Mouse (Mus musculus) intestine, postnatal 0 days (tissue): ENCODE measurements at regions not wholly inside any gene's neighbourhood (a gene's known extent, or its start where the extent isn't known, plus 50 kb on each side); places are given as distances from the start of the nearest gene placed in this dataset.

ENCODE experiments used
- ATAC-seq: fragments of 200-750 bp; cut with Nextera tagmentation; 2 replicates; pipeline ENCODE4 v1.8.0; 2017; ENCODE audit warnings: mild to moderate bottlenecking, moderate TSS enrichment, moderate library complexity
- H3K27ac ChIP-seq: fragments of 300-500 bp; sonication (generic); 2 replicates; pipeline ENCODE4 v1.5.1; 2014; ENCODE audit warnings: mild to moderate bottlenecking, low read depth, low read length, moderate library complexity
- H3K27me3 ChIP-seq: fragments of 300-500 bp; sonication (generic); replicated peaks from 2 replicates; pipeline ENCODE4 v1.6.1; 2014; ENCODE audit warnings: low read length, mixed read lengths; ENCODE audit not compliant: control insufficient read depth, insufficient read depth
- H3K36me3 ChIP-seq: fragments of 300-500 bp; sonication (generic); 2 replicates; pipeline ENCODE4 v1.6.1; 2014; ENCODE audit warnings: mild to moderate bottlenecking, moderate library complexity; ENCODE audit not compliant: control insufficient read depth, insufficient read depth
- H3K4me1 ChIP-seq: fragments of 300-500 bp; sonication (generic); replicated peaks from 2 replicates; pipeline ENCODE4 v1.6.1; 2014; ENCODE audit warnings: antibody characterized with exemption, low read length, mixed read lengths; ENCODE audit not compliant: control insufficient read depth, insufficient read depth
- H3K4me2 ChIP-seq: fragments of 300-500 bp; sonication (generic); replicated peaks from 2 replicates; pipeline ENCODE4 v1.6.1; 2014; ENCODE audit warnings: low read depth, mild to moderate bottlenecking, moderate library complexity
- H3K4me3 ChIP-seq: fragments of 300-500 bp; sonication (generic); 2 replicates; pipeline ENCODE4 v1.5.1; 2014; ENCODE audit warnings: low read depth, low read length
- H3K9ac ChIP-seq: fragments of 300-500 bp; sonication (generic); 2 replicates; pipeline ENCODE4 v1.6.1; 2014; ENCODE audit warnings: mild to moderate bottlenecking, low read depth, low read length
- H3K9me3 ChIP-seq: fragments of 300-500 bp; sonication (generic); 2 replicates; pipeline ENCODE4 v1.6.1; 2016; ENCODE audit warnings: mixed run types; ENCODE audit not compliant: control insufficient read depth
- CTCF ChIP-seq: sonication (generic); IDR thresholded peaks from 2 replicates; pipeline ENCODE4 v1.5.1; 2016; ENCODE audit warnings: low read depth, mild to moderate bottlenecking, control low read depth, antibody characterized with exemption, moderate library complexity
- WGBS: fragments of 180-500 bp; shearing (Covaris S2); extraction: QIAGEN DNeasy Blood & Tissue Kit; methylation state at CpG from one replicate; pipeline ENCODE4 v1.1.7; 2014; 5-methylcytosine and 5-hydroxymethylcytosine counted together

GRCm38 (mm10) chr10:108043519-108043918 lies 118.5 kb upstream of the Ppp1r12a start:
- Histone ChIP-seq H3K9ac (no peak overlapping the region), H3K4me2 (no peak overlapping the region), H3K4me3 (no peak overlapping the region), H3K36me3 (no peaks in the 10 kb centered on the region), H3K27me3 (no peaks in the 10 kb centered on the region), H3K9me3 (no peaks in the 10 kb centered on the region), H3K4me1 (no peaks in the 10 kb centered on the region), H3K27ac (no peak overlapping the region)
- no peak for ATAC-seq
- 10% methylated on average over 2 of the region's 2 CpGs for WGBS
- TF ChIP-seq CTCF = no peak

- no peak for TF ChIP-seq CTCF
- Histone ChIP-seq H3K4me3 (no peak overlapping the region), H3K4me2 (no peak overlapping the region), H3K9ac (no peak overlapping the region), H3K27me3 (no peaks in the 10 kb centered on the region), H3K27ac (no peak overlapping the region), H3K4me1 (no peaks in the 10 kb centered on the region), H3K36me3 (no peaks in the 10 kb centered on the region), H3K9me3 (no peaks in the 10 kb centered on the region)
- ATAC-seq = no peak
Measured at GRCm38 (mm10) chr10:108040027-108040426, 122.0 kb upstream of the Ppp1r12a start.

GRCm38 (mm10) chr10:108036486-108037109 lies 124.7 kb upstream of the Otogl start:
- H3K9ac ChIP-seq = no peak overlapping the region
- no peak overlapping the region for H3K4me2 ChIP-seq
- no peak for TF ChIP-seq CTCF
- H3K27me3 ChIP-seq = no peaks in the 10 kb centered on the region
- H3K27ac ChIP-seq = no peak overlapping the region
- no peak for ATAC-seq
- H3K4me3 ChIP-seq = no peak overlapping the region
- no peaks in the 10 kb centered on the region for H3K36me3 ChIP-seq
- 53% methylated on average over 3 of the region's 3 CpGs for WGBS
- no peaks in the 10 kb centered on the region for H3K4me1 ChIP-seq
- no peaks in the 10 kb centered on the region for H3K9me3 ChIP-seq

- no peaks in the 10 kb centered on the region for H3K36me3 ChIP-seq
- no peaks in the 10 kb centered on the region for H3K4me1 ChIP-seq
- no peak for TF ChIP-seq CTCF
- no peak for ATAC-seq
- H3K4me2 ChIP-seq = no peak overlapping the region
- H3K4me3 ChIP-seq = no peak overlapping the region
- no peak overlapping the region for H3K27ac ChIP-seq
- no peaks in the 10 kb centered on the region for H3K27me3 ChIP-seq
- H3K9ac ChIP-seq = no peak overlapping the region
- WGBS = 88% methylated on average over 3 of the region's 3 CpGs
- no peaks in the 10 kb centered on the region for H3K9me3 ChIP-seq
Measured at GRCm38 (mm10) chr10:108034068-108034467, 122.1 kb upstream of the Otogl start.

- H3K36me3 ChIP-seq = no peaks in the 10 kb centered on the region
- H3K9me3 ChIP-seq = no peaks in the 10 kb centered on the region
- H3K9ac ChIP-seq = no peak overlapping the region
- no peak for ATAC-seq
- H3K27me3 ChIP-seq = no peaks in the 10 kb centered on the region
- 92% methylated on average over 1 of the region's 1 CpGs for WGBS
- H3K4me1 ChIP-seq = no peaks in the 10 kb centered on the region
- no peak overlapping the region for H3K27ac ChIP-seq
- no peak for TF ChIP-seq CTCF
- no peak overlapping the region for H3K4me3 ChIP-seq
- no peak overlapping the region for H3K4me2 ChIP-seq
Measured at GRCm38 (mm10) chr10:108033317-108033795, 121.4 kb upstream of the Otogl start.

- ATAC-seq = no peak
- 83% methylated on average over 2 of the region's 2 CpGs for WGBS
Measured at GRCm38 (mm10) chr10:108027506-108027905, 115.6 kb upstream of the Otogl start.

GRCm38 (mm10) chr10:108024227-108024626 lies 112.3 kb upstream of the Otogl start:
- Histone ChIP-seq H3K36me3 (no peaks in the 10 kb centered on the region), H3K4me2 (no peak overlapping the region), H3K9ac (no peak overlapping the region), H3K27ac (no peak overlapping the region), H3K27me3 (no peaks in the 10 kb centered on the region), H3K4me1 (no peaks in the 10 kb centered on the region), H3K4me3 (no peak overlapping the region), H3K9me3 (no peaks in the 10 kb centered on the region)
- no peak for ATAC-seq
- 82% methylated on average over 6 of the region's 6 CpGs for WGBS
- TF ChIP-seq CTCF = no peak

More at GRCm38 (mm10) chr10:108027506-108027905, 115.6 kb upstream of the Otogl start:
- Histone ChIP-seq H3K4me2 (no peak overlapping the region), H3K27me3 (no peaks in the 10 kb centered on the region), H3K4me3 (no peak overlapping the region), H3K9me3 (no peaks in the 10 kb centered on the region), H3K9ac (no peak overlapping the region), H3K27ac (no peak overlapping the region), H3K4me1 (no peaks in the 10 kb centered on the region), H3K36me3 (no peaks in the 10 kb centered on the region)
- no peak for TF ChIP-seq CTCF
